Mouse (Mus musculus): ENCODE measurements around the gene Ubxn4. TPM values are rescaled to one million over a fixed set of nuclear protein-coding genes. Genes with fewer than 3 reads are reported as not detected.
A peak's percentile ranks its signal among the peaks of the same experiment; 100 is the strongest.
"Not testable (repeated sequence)": the region's sequence is repeated elsewhere in the genome, so short reads cannot be mapped to it uniquely, and the experiment has no call there.

Gene Ubxn4
- total RNA-seq, 2 experiments from 2014 or later: 44.8 to 51.9 TPM

DNA sequence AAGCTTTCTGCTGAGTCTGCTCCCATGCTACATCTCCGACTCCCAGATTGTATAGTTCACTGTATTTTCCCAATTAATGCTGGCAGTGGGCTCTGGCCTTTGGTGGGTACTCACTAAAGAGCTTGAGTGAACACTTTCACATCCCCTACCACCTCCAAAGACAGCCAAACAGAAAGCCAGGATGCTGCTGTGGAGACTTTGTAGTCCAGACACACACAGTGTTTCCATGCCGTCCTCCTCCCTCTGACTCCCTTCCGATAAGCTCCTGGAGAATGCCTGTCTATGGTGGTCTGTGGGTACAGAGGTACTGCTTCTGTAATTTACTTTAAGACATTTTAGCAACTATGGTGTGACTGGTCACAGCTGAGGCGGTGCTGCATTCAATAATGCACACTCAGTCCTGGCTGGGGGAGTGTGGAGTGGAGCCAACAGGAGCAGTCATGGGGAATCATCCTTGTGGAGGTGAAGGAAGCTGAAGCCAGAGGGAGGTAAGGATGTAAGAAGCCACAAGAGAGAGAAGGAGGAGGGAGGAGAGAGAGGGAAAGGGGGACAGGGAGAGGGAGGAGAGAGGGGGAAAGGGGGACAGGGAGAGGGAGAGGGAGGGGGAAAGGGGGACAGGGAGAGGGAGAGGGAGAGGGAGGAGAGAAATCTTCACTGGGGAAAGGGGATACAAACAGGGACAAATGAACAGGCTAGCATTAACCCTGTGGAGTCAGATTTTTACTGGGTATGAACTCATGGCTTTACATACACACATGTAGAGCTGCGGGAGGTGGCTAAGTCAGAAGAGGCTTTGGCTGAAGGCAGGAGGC, 52.2 kb downstream of the Ubxn4 start:
- DNase-seq (ENCODE audit: low spot score in 2 of 2): no peak

DNA sequence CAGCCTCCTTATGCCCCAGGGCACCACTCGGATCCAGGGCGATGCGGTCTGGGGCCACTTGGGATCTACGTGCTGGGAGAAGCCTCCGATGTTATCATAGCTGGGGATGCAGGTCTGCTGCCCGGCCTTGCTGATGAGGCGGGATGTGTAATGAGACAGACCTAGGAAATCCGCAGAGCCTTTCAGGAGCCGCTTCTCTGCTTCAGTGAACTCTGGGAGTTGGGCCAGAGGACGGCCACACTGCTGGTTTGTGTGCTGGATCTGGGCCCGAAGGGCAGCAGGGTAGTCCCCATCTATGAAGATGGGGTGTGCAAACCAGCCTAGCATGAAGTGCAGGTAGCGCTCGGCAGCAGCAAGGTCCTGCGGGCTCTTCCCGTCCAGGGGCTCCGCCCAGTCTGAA, 60.1 kb downstream of the Ubxn4 start:
- intact Hi-C loops (cut with DNase I): no loop called here
- DNase-seq (ENCODE audit: low spot score in 2 of 2): peak in 1 of 2 experiments; percentile 22

More for the DNA sequence above, 52.2 kb downstream of the Ubxn4 start:
- intact Hi-C loops (cut with DNase I): no loop called here

DNA sequence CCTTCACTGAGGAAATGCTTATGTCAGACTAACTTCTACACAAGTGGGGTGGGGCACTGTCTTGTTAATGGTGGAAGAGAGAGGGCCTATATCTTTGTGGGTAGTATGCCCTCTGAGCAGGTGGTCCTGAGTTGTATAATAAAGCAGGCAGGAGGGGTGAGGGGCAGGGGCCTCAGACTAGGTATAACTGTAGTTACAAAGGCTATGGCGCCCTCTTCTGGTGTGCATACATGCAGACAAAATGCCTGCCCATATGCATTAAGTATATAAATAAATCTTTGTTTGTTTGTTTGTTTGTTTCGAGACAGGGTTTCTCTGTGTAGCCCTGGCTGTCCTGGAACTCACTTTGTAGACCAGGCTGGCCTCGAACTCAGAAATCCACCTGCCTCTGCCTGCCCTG, 65.3 kb downstream of the Ubxn4 start:
- no peak for DNase-seq (ENCODE audit: low spot score in 2 of 2)
- intact Hi-C loops (cut with DNase I): no loop called here

DNA sequence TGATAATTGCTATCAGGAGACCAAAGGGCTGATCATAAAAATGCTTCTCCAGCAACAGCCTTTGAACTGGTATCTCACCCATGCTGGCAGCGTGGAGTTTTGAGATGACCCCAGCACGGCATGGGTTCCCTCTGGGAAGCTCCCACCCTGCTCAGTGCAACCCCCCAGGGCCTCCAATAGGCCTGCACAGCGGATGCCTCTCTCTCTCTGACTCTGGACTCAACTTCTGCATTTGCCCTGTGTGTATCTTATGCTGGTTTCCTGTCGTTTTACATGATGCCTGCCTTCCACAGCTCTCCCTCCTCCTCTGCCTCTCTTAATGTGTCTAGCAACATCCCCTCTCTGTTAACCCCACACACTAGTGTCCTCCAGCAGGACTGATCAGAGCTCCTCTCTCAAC, 70.9 kb downstream of the Ubxn4 start:
- intact Hi-C loops (cut with DNase I): no loop called here
- DNase-seq (ENCODE audit: low spot score in 2 of 2): no peak

DNA sequence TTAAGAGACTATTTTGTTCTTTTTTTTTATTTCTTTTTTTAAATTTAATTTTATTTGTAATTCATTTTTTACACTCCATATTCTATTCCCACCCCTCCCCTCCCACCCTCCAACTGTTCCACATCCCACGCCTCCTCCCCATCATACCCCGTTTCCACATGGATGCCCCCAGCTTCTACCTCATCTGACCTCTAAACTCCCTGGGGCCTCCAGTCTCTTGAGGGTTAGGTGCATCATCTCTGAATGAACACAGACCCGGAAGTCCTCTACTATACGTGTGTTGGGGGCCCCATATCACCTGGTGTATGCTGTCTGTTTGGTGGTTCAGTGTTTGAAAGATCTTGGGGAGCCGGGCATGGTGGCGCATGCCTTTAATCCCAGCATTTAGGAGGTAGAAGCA, 75.5 kb downstream of the Ubxn4 start:
- intact Hi-C loops (cut with DNase I); DNase-seq (ENCODE audit: low spot score in 2 of 2): not testable (repeated sequence)

DNA sequence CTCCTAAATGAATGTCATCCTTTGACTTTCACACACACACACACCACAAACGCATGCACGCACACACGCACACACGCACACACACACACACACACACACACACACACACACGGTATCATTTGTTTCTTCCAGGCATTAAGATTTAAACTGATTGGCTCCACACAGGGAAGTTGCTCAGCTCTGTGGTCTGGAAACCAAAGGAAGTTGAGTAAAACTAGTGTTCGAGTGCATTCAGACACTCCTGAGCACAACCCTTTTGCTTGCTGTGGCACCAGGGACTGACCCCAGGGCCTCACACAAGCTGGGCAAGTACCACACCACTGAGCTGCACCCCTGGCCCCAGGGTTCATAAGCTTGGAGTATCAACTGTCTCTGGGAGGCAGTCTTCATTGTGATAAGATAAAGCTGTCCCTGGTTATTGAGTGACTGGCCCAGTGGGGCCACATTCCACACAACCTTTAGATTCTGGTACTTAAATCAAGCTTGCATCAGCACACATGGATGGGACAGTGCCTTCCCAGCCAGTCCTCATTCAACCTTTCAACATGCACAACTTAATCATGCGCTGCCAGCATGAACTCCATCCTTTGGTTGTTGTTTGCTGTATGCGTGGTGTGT, 79.4 kb downstream of the Ubxn4 start:
- intact Hi-C loops (cut with DNase I): no loop called here
- DNase-seq (ENCODE audit: low spot score in 2 of 2): no peak

DNA sequence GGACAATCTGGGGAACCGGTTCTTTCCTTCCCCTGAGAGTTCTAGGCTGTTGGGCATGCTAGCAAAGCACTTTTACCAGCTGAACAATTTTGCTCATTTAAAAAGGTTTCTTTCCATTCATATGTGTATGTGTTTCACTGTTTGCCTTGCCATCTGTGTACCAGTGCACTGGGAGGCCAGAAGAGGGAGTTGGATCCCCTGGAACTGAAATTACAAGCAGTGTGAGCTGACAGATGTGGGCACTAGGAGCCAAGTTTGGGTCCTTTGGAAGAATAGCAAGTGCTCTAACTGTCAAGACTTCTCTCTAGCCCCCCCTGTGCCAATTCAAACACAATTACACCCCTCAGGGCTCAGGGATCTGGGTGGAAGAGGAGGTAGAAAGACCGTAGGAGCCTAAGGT, 81.0 kb downstream of the Ubxn4 start:
- DNase-seq (ENCODE audit: low spot score in 2 of 2): no peak
- intact Hi-C loops (cut with DNase I): no loop called here

DNA sequence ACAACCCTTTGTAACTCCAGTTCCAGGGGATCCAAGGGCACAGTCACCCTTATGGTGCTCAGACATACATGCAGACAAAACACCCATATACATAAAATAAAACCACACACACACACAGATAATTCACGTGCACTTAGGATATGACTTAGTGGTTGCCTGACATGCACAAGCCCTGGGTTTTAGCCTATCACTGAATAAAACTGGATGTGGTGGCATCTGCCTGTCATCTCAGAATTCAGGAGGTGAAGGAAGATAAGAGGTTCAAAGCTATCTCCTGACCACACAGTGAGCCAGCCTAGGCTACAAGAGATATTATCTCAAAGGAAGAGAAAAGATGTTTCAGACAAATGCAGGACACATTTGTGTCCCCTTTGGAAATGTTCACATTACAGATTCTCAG, 83.4 kb downstream of the Ubxn4 start:
- no peak for DNase-seq (ENCODE audit: low spot score in 2 of 2)
- intact Hi-C loops (cut with DNase I): no loop called here

DNA sequence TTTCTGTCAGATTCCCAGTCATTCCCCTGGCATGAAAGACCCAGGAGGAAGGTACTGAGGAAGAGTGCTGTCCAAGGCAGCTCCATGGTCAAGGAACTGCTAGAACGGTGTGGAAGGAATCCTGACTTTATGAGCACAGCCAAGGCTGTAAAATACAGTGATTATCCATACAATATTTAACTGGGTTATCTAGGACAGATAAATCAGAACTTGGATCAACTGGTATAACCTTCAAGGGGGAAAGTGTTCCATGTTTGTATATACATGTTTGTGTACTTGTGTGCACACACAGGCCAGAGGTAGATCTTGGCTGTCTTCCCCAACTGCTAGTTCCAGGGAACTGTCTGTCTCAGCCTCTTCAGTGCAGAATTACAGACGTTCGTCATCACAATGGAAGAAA, 84.5 kb downstream of the Ubxn4 start, which contains the start of gene Lct:
Lct (minus strand) TSS at position 101 of the 400 bp plus-strand sequence.
- intact Hi-C loops (cut with DNase I): no loop called here
- no peak for DNase-seq (ENCODE audit: low spot score in 2 of 2)

Small RNA genes within 50 kb of the gene (microRNA-seq; reads per million reads assigned to microRNA genes)
- gene Mir128-1: 15,234 to 16,370 reads per million in 2 experiments

Other genes with a start within 250 kb of the Ubxn4 start
- gene Zranb3, start 140.9 kb upstream of the Ubxn4 start, total RNA-seq (2021): 1 to 10 TPM; 7.7 to 8.0 TPM
- 100 to 1,000 TPM; 418 to 474 TPM for gene R3hdm1, start 140.7 kb upstream of the Ubxn4 start, total RNA-seq (2021)
- 1 to 10 TPM; 5.9 to 7.2 TPM for gene Lct, start 84.4 kb downstream of the Ubxn4 start, total RNA-seq (2021)
- gene Mcm6, start 115.7 kb downstream of the Ubxn4 start, total RNA-seq (2021): 10 to 100 TPM in 1 of 2 experiments, 1 to 10 TPM in 1; 7.1 to 10.3 TPM
- 10 to 100 TPM; 58.5 to 63.3 TPM for gene Dars, start 173.4 kb downstream of the Ubxn4 start, total RNA-seq (2021)